Mouse (Mus musculus) lung, embryonic 16.5 days (tissue): ENCODE results near the gene Ints3. TPM values are rescaled to one million over a fixed set of nuclear protein-coding genes. Genes with fewer than 3 reads are reported as not detected.
"Not testable (repeated sequence)": the region's sequence is repeated elsewhere in the genome, so short reads cannot be mapped to it uniquely, and the experiment has no call there.

Source experiments
- ATAC-seq: fragments of 200-750 bp; cut with Nextera tagmentation; 2 replicates; pipeline ENCODE4 v1.8.0; 2017; ENCODE audit warnings: low read depth, mild to moderate bottlenecking, moderate library complexity
- H3K27ac ChIP-seq: fragments of 300-500 bp; sonication (generic); 2 replicates; pipeline ENCODE4 v1.5.1; 2014; ENCODE audit warnings: mild to moderate bottlenecking, control low read depth, low read length
- H3K27me3 ChIP-seq: fragments of 300-500 bp; sonication (generic); 2 replicates; pipeline ENCODE4 v1.6.1; 2014; ENCODE audit warnings: low read depth, low read length, mixed read lengths; ENCODE audit not compliant: control insufficient read depth, insufficient read depth
- H3K36me3 ChIP-seq: fragments of 300-500 bp; sonication (generic); 2 replicates; pipeline ENCODE4 v1.6.1; 2014; ENCODE audit warnings: low read length; ENCODE audit not compliant: control insufficient read depth, insufficient read depth
- H3K4me1 ChIP-seq: fragments of 300-500 bp; sonication (generic); replicated peaks from 2 replicates; pipeline ENCODE4 v1.6.1; 2014; ENCODE audit warnings: low read length, mixed read lengths; ENCODE audit not compliant: control insufficient read depth, insufficient read depth
- H3K4me2 ChIP-seq: fragments of 300-500 bp; sonication (generic); 2 replicates; pipeline ENCODE4 v1.6.1; 2014; ENCODE audit warnings: low read depth, low read length, control low read depth
- H3K4me3 ChIP-seq: fragments of 300-500 bp; sonication (generic); 2 replicates; pipeline ENCODE4 v1.5.1; 2014; ENCODE audit warnings: mild to moderate bottlenecking, low read length, control low read depth
- H3K9ac ChIP-seq: fragments of 300-500 bp; sonication (generic); 2 replicates; pipeline ENCODE4 v1.6.1; 2014; ENCODE audit warnings: low read length, control low read depth
- H3K9me3 ChIP-seq: fragments of 300-500 bp; sonication (generic); 2 replicates; pipeline ENCODE4 v1.6.1; 2016; ENCODE audit warnings: low read length; ENCODE audit not compliant: control insufficient read depth
- WGBS: fragments of 180-500 bp; shearing (Covaris S2); extraction: QIAGEN DNeasy Blood & Tissue Kit; methylation state at CpG from one replicate; pipeline ENCODE4 v1.1.7; 2014; 5-methylcytosine and 5-hydroxymethylcytosine counted together
- polyA plus RNA-seq: library from polyadenylated mRNA; unstranded; fragments of >200 nt; fragmentation: Nextera tagmentation; extraction: Ambion mirVana; gene quantifications from 2 replicates; pipeline ENCODE4 v1.2.1, GENCODE M21; 2015

Gene Ints3
- polyA plus RNA-seq, 1 experiment from 2014 or later, result 28.7 TPM

DNA sequence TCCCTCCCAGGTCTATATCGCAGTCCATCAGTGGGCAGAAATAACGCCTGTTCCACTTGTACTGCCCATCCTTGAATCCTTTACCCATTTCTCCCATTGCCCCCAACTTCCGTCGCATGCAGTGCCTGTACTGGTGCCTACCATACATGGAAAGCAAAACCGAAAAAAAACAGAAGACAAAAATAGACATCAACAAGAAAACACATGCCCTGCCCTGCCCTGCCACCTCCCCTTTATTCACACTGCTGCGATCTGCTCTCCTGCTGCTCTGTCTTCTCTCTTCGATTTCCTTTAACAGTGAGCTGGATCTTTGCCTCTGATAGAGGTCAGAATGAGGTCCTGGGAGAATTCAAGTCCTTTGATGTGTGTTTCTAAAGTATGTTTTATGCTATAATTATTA lies 75.5 kb downstream of the Ints3 start:
- Histone ChIP-seq H3K9me3 (no peaks in the 10 kb centered on the region), H3K9ac (no peak overlapping the region), H3K4me3 (no peak overlapping the region), H3K27ac (no peak overlapping the region), H3K4me2 (no peak overlapping the region), H3K27me3 (no peaks in the 10 kb centered on the region), H3K4me1 (no peaks in the 10 kb centered on the region), H3K36me3 (peaks cover 46% of the 10 kb centered on the region)
- WGBS, result 87% methylated on average over 7 of the region's 7 CpGs
- ATAC-seq, result no peak

DNA sequence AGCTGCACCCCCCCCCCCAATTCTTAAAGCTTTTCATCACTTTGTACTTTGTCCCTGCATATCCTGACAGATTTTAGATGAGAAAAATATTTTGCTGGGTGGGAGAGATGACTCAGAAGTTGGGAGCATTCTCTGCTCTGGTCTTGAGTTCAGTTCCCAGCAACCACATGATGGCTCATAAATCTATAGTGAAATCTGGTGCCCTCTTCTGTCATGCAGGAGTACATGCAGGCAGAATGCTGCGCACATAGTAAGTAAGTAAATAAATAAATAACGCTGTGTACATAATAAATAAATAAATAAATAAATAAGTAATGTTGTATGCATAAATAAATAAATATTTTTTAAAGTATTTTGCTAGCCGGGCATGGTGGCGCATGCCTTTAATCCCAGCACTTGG lies 85.6 kb downstream of the Ints3 start:
- H3K9me3 ChIP-seq, result no peaks in the 10 kb centered on the region
- H3K27me3 ChIP-seq, result no peaks in the 10 kb centered on the region
- H3K9ac ChIP-seq, result no peak overlapping the region
- H3K4me1 ChIP-seq, result no peaks in the 10 kb centered on the region
- H3K4me3 ChIP-seq, result no peak overlapping the region
- 94% methylated on average over 4 of the region's 4 CpGs for WGBS
- H3K4me2 ChIP-seq, result no peak overlapping the region
- H3K27ac ChIP-seq, result no peak overlapping the region
- H3K36me3 ChIP-seq, result peaks cover 39% of the 10 kb centered on the region
- ATAC-seq, result no peak

GRCm38 (mm10) chr3:90342853-90343252 lies 90.6 kb downstream of the Ints3 start:
- not testable (repeated sequence) for ATAC-seq, H3K27me3 ChIP-seq, H3K9me3 ChIP-seq, H3K27ac ChIP-seq, H3K4me2 ChIP-seq, H3K9ac ChIP-seq, H3K4me3 ChIP-seq, H3K4me1 ChIP-seq
- H3K36me3 ChIP-seq, result peaks cover 14% of the 10 kb centered on the region; the same call in 1 of the 2 replicates
- 58% methylated on average over 2 of the region's 2 CpGs for WGBS

Other genes starting within 250 kb of the Ints3 start
- 1,630 and 1,729 TPM in 2 replicates for gene Rps27, start 220.0 kb downstream of the Ints3 start, polyA plus RNA-seq
- gene Rab13, start 219.9 kb downstream of the Ints3 start, polyA plus RNA-seq, result 41.5 and 43.6 TPM in 2 replicates
- 91.0 and 93.6 TPM in 2 replicates for gene Jtb, start 202.0 kb downstream of the Ints3 start, polyA plus RNA-seq
- 5.8 TPM in 2 replicates for gene Creb3l4, start 190.1 kb downstream of the Ints3 start, polyA plus RNA-seq
- gene Slc39a1, start 185.4 kb downstream of the Ints3 start, polyA plus RNA-seq, result 105 and 110 TPM in 2 replicates
- gene Crtc2, start 179.5 kb downstream of the Ints3 start, polyA plus RNA-seq, result 25.5 and 28.4 TPM in 2 replicates
- 3.6 and 3.7 TPM in 2 replicates for gene Dennd4b, start 168.4 kb downstream of the Ints3 start, polyA plus RNA-seq
- 11.3 and 11.4 TPM in 2 replicates for gene Gatad2b, start 140.4 kb downstream of the Ints3 start, polyA plus RNA-seq
- 20.7 and 21.7 TPM in 2 replicates for gene Slc27a3, start 43.7 kb downstream of the Ints3 start, polyA plus RNA-seq
- 24.3 and 25.0 TPM in 2 replicates for gene Npr1, start 32.2 kb upstream of the Ints3 start, polyA plus RNA-seq
- gene Ilf2, start 42.5 kb upstream of the Ints3 start, polyA plus RNA-seq, result 171 and 189 TPM in 2 replicates
- gene Snapin, start 57.4 kb upstream of the Ints3 start, polyA plus RNA-seq, result 86.4 and 88.5 TPM in 2 replicates
- 118 and 125 TPM in 2 replicates for gene Chtop, start 75.9 kb upstream of the Ints3 start, polyA plus RNA-seq
- gene S100a1, start 80.8 kb upstream of the Ints3 start, polyA plus RNA-seq, result 59.3 and 73.2 TPM in 2 replicates
- gene S100a13, start 80.8 kb upstream of the Ints3 start, polyA plus RNA-seq, result 59.1 and 63.3 TPM in 2 replicates
- gene S100a14, start 93.2 kb upstream of the Ints3 start, polyA plus RNA-seq, result 11.7 and 16.4 TPM in 2 replicates
- gene S100a16, start 103.6 kb upstream of the Ints3 start, polyA plus RNA-seq, result 241 and 257 TPM in 2 replicates
- 0.25 and 1.1 TPM in 2 replicates for gene S100a3, start 127.0 kb upstream of the Ints3 start, polyA plus RNA-seq
- gene S100a2, start 156.6 kb upstream of the Ints3 start, polyA plus RNA-seq, result not detected in 2 replicates
- gene Gm42674, start 168.3 kb upstream of the Ints3 start, polyA plus RNA-seq, result not detected in 2 replicates
- gene S100a4, start 170.1 kb upstream of the Ints3 start, polyA plus RNA-seq, result 12.1 and 12.8 TPM in 2 replicates
- not detected in 2 replicates for gene S100a5, start 174.9 kb upstream of the Ints3 start, polyA plus RNA-seq
- 184 and 203 TPM in 2 replicates for gene S100a6, start 179.3 kb upstream of the Ints3 start, polyA plus RNA-seq
- gene S100a7a, start 220.4 kb upstream of the Ints3 start, polyA plus RNA-seq, result 0.11 and 0.21 TPM in 2 replicates
- 27.3 and 53.3 TPM in 2 replicates for gene S100a8, start 235.4 kb upstream of the Ints3 start, polyA plus RNA-seq